Mouse (Mus musculus) macrophage (primary cell): ENCODE results near the gene Dennd5b. TPM values are rescaled to one million over a fixed set of nuclear protein-coding genes. Genes with fewer than 3 reads are reported as not detected.
A peak's percentile ranks its signal among the peaks of the same experiment; 100 is the strongest.

Experiments
- H3K27ac ChIP-seq: fragments of 350-480 bp; formaldehyde crosslinking; 2 replicates; pipeline ENCODE4 v1.9.0; 2021
- H3K36me3 ChIP-seq: fragments of 350-480 bp; formaldehyde crosslinking; 2 replicates; pipeline ENCODE4 v1.9.0; 2021; ENCODE audit errors: inconsistent target
- H3K4me3 ChIP-seq: fragments of 350-480 bp; formaldehyde crosslinking; 2 replicates; pipeline ENCODE4 v1.9.0; 2021; ENCODE audit errors: inconsistent target
- H3K79me2 ChIP-seq: fragments of 350-480 bp; formaldehyde crosslinking; 2 replicates; pipeline ENCODE4 v1.9.0; 2021; ENCODE audit errors: inconsistent target
- WGBS: methylation state at CpG from one replicate; pipeline ENCODE4 v1.1.7; 2026; ENCODE audit warnings: inconsistent platforms; ENCODE audit not compliant: missing documents; 5-methylcytosine and 5-hydroxymethylcytosine counted together
- polyA plus RNA-seq: library from polyadenylated mRNA; stranded (reverse); fragments of 250-400 nt; gene quantifications from 3 replicates; pipeline ENCODE4 v1.2.4, GENCODE M21; 2018; ENCODE audit warnings: inconsistent platforms

Gene Dennd5b
- polyA plus RNA-seq, 1 experiment from 2014 or later = 0.20 TPM

GRCm38 (mm10) chr6:149123042-149123441, 21.6 kb upstream of the Dennd5b start:
- WGBS = 77% methylated on average over 3 of the region's 3 CpGs
- Histone ChIP-seq H3K4me3 (no peak overlapping the region), H3K79me2 (no peaks in the 10 kb centered on the region), H3K36me3 (no peaks in the 10 kb centered on the region), H3K27ac (no peak overlapping the region)

GRCm38 (mm10) chr6:149119853-149120252, 18.4 kb upstream of the Dennd5b start:
- Histone ChIP-seq H3K27ac (no peak overlapping the region), H3K4me3 (no peak overlapping the region), H3K79me2 (no peaks in the 10 kb centered on the region), H3K36me3 (no peaks in the 10 kb centered on the region)
- WGBS = 45% methylated on average over 2 of the region's 2 CpGs

- Histone ChIP-seq H3K4me3 (no peak overlapping the region), H3K27ac (no peak overlapping the region), H3K79me2 (no peaks in the 10 kb centered on the region), H3K36me3 (no peaks in the 10 kb centered on the region)
- 100% methylated on average over 2 of the region's 2 CpGs for WGBS
Observed at GRCm38 (mm10) chr6:149118935-149119334, 17.5 kb upstream of the Dennd5b start.

GRCm38 (mm10) chr6:149116992-149117391, 15.5 kb upstream of the Dennd5b start:
- Histone ChIP-seq H3K36me3 (no peaks in the 10 kb centered on the region), H3K79me2 (no peaks in the 10 kb centered on the region)

GRCm38 (mm10) chr6:149108909-149109308, 7.4 kb upstream of the Dennd5b start:
- WGBS = 76% methylated on average over 2 of the region's 2 CpGs
- Histone ChIP-seq H3K4me3 (no peak overlapping the region), H3K27ac (no peak overlapping the region), H3K36me3 (no peaks in the 10 kb centered on the region), H3K79me2 (no peaks in the 10 kb centered on the region)

More at GRCm38 (mm10) chr6:149116992-149117391, 15.5 kb upstream of the Dennd5b start:
- Histone ChIP-seq H3K27ac (no peak overlapping the region), H3K4me3 (no peak overlapping the region)

GRCm38 (mm10) chr6:149107615-149108014, 6.1 kb upstream of the Dennd5b start:
- Histone ChIP-seq H3K79me2 (no peaks in the 10 kb centered on the region), H3K27ac (no peak overlapping the region), H3K4me3 (no peak overlapping the region), H3K36me3 (no peaks in the 10 kb centered on the region)
- WGBS = 93% methylated on average over 3 of the region's 3 CpGs

GRCm38 (mm10) chr6:149103451-149103850, 2.0 kb upstream of the Dennd5b start:
- WGBS = 100% methylated on average over 1 of the region's 1 CpGs
- H3K79me2 ChIP-seq = no peaks in the 10 kb centered on the region
- H3K27ac ChIP-seq = no peak overlapping the region
- H3K4me3 ChIP-seq = no peak overlapping the region
- no peaks in the 10 kb centered on the region for H3K36me3 ChIP-seq

GRCm38 (mm10) chr6:149101943-149102243, 413 bp upstream of the Dennd5b start:
- 19% methylated on average over 7 of the region's 7 CpGs for WGBS
- H3K36me3 ChIP-seq = no peaks in the 10 kb centered on the region
- no peak overlapping the region for H3K27ac ChIP-seq
- peak overlapping the region; percentile 28; the same call in 1 of the 2 replicates for H3K4me3 ChIP-seq
- H3K79me2 ChIP-seq = no peaks in the 10 kb centered on the region

GRCm38 (mm10) chr6:149100174-149101075, 1.1 kb downstream of the Dennd5b start:
- peak overlapping the region; percentile 7; the same call in 1 of the 2 replicates for H3K4me3 ChIP-seq
- H3K36me3 ChIP-seq = no peaks in the 10 kb centered on the region
- no peaks in the 10 kb centered on the region for H3K79me2 ChIP-seq
- 10% methylated on average over 50 of the region's 52 CpGs for WGBS
- H3K27ac ChIP-seq = no peak overlapping the region

- no peak overlapping the region for H3K4me3 ChIP-seq
- no peak overlapping the region for H3K27ac ChIP-seq
Observed at GRCm38 (mm10) chr6:149098993-149099392, 2.5 kb downstream of the Dennd5b start.

GRCm38 (mm10) chr6:149097276-149097675, 4.2 kb downstream of the Dennd5b start:
- no peaks in the 10 kb centered on the region for H3K36me3 ChIP-seq
- WGBS = 100% methylated on average over 1 of the region's 1 CpGs
- no peak overlapping the region for H3K27ac ChIP-seq
- H3K79me2 ChIP-seq = no peaks in the 10 kb centered on the region
- H3K4me3 ChIP-seq = no peak overlapping the region

More at GRCm38 (mm10) chr6:149098993-149099392, 2.5 kb downstream of the Dennd5b start:
- no peaks in the 10 kb centered on the region for H3K79me2 ChIP-seq
- H3K36me3 ChIP-seq = no peaks in the 10 kb centered on the region

GRCm38 (mm10) chr6:149096233-149096632, 5.2 kb downstream of the Dennd5b start:
- H3K27ac ChIP-seq = no peak overlapping the region
- 91% methylated on average over 2 of the region's 2 CpGs for WGBS
- H3K36me3 ChIP-seq = no peaks in the 10 kb centered on the region
- no peaks in the 10 kb centered on the region for H3K79me2 ChIP-seq
- H3K4me3 ChIP-seq = no peak overlapping the region

- Histone ChIP-seq H3K4me3 (no peak overlapping the region), H3K36me3 (no peaks in the 10 kb centered on the region), H3K27ac (no peak overlapping the region), H3K79me2 (no peaks in the 10 kb centered on the region)
- WGBS = 74% methylated on average over 6 of the region's 6 CpGs
Observed at GRCm38 (mm10) chr6:149095389-149095788, 6.1 kb downstream of the Dennd5b start.

- Histone ChIP-seq H3K79me2 (no peaks in the 10 kb centered on the region), H3K36me3 (no peaks in the 10 kb centered on the region)
- 0% methylated on average over 1 of the region's 1 CpGs for WGBS
Observed at GRCm38 (mm10) chr6:149094555-149094954, 6.9 kb downstream of the Dennd5b start.

GRCm38 (mm10) chr6:149093465-149093864, 8.0 kb downstream of the Dennd5b start:
- no peak overlapping the region for H3K27ac ChIP-seq
- no peaks in the 10 kb centered on the region for H3K36me3 ChIP-seq
- WGBS = 74% methylated on average over 5 of the region's 5 CpGs
- H3K79me2 ChIP-seq = no peaks in the 10 kb centered on the region
- no peak overlapping the region for H3K4me3 ChIP-seq

More at GRCm38 (mm10) chr6:149094555-149094954, 6.9 kb downstream of the Dennd5b start:
- H3K4me3 ChIP-seq = no peak overlapping the region
- H3K27ac ChIP-seq = no peak overlapping the region
